Mouse (Mus musculus): ENCODE data around the gene Hist1h3i. TPM values are rescaled to one million over a fixed set of nuclear protein-coding genes. Genes with fewer than 3 reads are reported as not detected.
"Not testable (repeated sequence)": the region's sequence is repeated elsewhere in the genome, so short reads cannot be mapped to it uniquely, and the experiment has no call there.

Gene Hist1h3i
- polyA plus RNA-seq, 1 experiment = 69.6 TPM

GRCm38 (mm10) chr13:21752356-21752755 is 30.8 kb downstream of the Hist1h3i start:
- Histone ChIP-seq H3K36me3 (replicated peaks; ENCODE audit: low read length) (no peaks in the 10 kb centered on the region), H3K9me3 (no peaks in the 10 kb centered on the region), H3K27me3 (replicated peaks) (no peaks in the 10 kb centered on the region), H3K4me1 (peaks cover 58% of the 10 kb centered on the region), H3K4me3 (replicated peaks) (peak overlapping the region; percentile 39)
- no peak for TF ChIP-seq FLI1 (IDR thresholded peaks at IDR 0.05; ENCODE audit: low read length)
- no peak for TF ChIP-seq GATA1 (IDR thresholded peaks at IDR 0.05; ENCODE audit: borderline replicate concordance, low read length)

GRCm38 (mm10) chr13:21751827-21752226 is 31.3 kb downstream of the Hist1h3i start:
- Histone ChIP-seq H3K4me3 (replicated peaks) (no peak overlapping the region), H3K36me3 (replicated peaks; ENCODE audit: low read length) (no peaks in the 10 kb centered on the region), H3K9me3 (no peaks in the 10 kb centered on the region), H3K4me1 (peaks cover 60% of the 10 kb centered on the region), H3K27me3 (replicated peaks) (no peaks in the 10 kb centered on the region)
- no peak for TF ChIP-seq FLI1 (IDR thresholded peaks at IDR 0.05; ENCODE audit: low read length)
- no peak for TF ChIP-seq GATA1 (IDR thresholded peaks at IDR 0.05; ENCODE audit: borderline replicate concordance, low read length)

GRCm38 (mm10) chr13:21751417-21751816 is 31.8 kb downstream of the Hist1h3i start:
- H3K4me1 ChIP-seq = peaks cover 60% of the 10 kb centered on the region
- H3K36me3 ChIP-seq (replicated peaks; ENCODE audit: low read length) = no peaks in the 10 kb centered on the region
- no peak overlapping the region for H3K4me3 ChIP-seq (replicated peaks)
- H3K27me3 ChIP-seq (replicated peaks) = no peaks in the 10 kb centered on the region
- H3K9me3 ChIP-seq = no peaks in the 10 kb centered on the region
- TF ChIP-seq FLI1 (IDR thresholded peaks at IDR 0.05; ENCODE audit: low read length) (no peak), GATA1 (IDR thresholded peaks at IDR 0.05; ENCODE audit: borderline replicate concordance, low read length) (no peak)

- not testable (repeated sequence) for H3K27me3 ChIP-seq (replicated peaks); H3K36me3 ChIP-seq (replicated peaks; ENCODE audit: low read length); H3K9me3 ChIP-seq
- Histone ChIP-seq H3K4me1 (peaks cover 60% of the 10 kb centered on the region), H3K4me3 (replicated peaks) (peak within 1 kb of the TSS; percentile 87)
Observed at GRCm38 (mm10) chr13:21750159-21751017, 32.8 kb downstream of the Hist1h3i start, which contains the start of gene Hist1h4k. Gene Hist1h4k (minus strand): TSS chr13:21750505.

GRCm38 (mm10) chr13:21749387-21750158 is 33.6 kb downstream of the Hist1h3i start:
- no peaks in the 10 kb centered on the region for H3K9me3 ChIP-seq
- no peaks in the 10 kb centered on the region for H3K36me3 ChIP-seq (replicated peaks; ENCODE audit: low read length)
- TF ChIP-seq FLI1 (IDR thresholded peaks at IDR 0.05; ENCODE audit: low read length) = no peak
- no peak for TF ChIP-seq GATA1 (IDR thresholded peaks at IDR 0.05; ENCODE audit: borderline replicate concordance, low read length)
- no peaks in the 10 kb centered on the region for H3K27me3 ChIP-seq (replicated peaks)
- peaks cover 56% of the 10 kb centered on the region for H3K4me1 ChIP-seq
- H3K4me3 ChIP-seq (replicated peaks) = peak overlapping the region; percentile 87

GRCm38 (mm10) chr13:21745006-21745405 is 38.2 kb downstream of the Hist1h3i start:
- TF ChIP-seq GATA1 (IDR thresholded peaks at IDR 0.05; ENCODE audit: borderline replicate concordance, low read length) = no peak
- TF ChIP-seq FLI1 (IDR thresholded peaks at IDR 0.05; ENCODE audit: low read length) = no peak
- no peaks in the 10 kb centered on the region for H3K36me3 ChIP-seq (replicated peaks; ENCODE audit: low read length)
- H3K4me3 ChIP-seq (replicated peaks) = no peak overlapping the region
- peaks cover 21% of the 10 kb centered on the region for H3K4me1 ChIP-seq
- no peaks in the 10 kb centered on the region for H3K9me3 ChIP-seq
- no peaks in the 10 kb centered on the region for H3K27me3 ChIP-seq (replicated peaks)

- H3K36me3 ChIP-seq (replicated peaks; ENCODE audit: low read length); H3K9me3 ChIP-seq; H3K27me3 ChIP-seq (replicated peaks): not testable (repeated sequence)
- H3K4me1 ChIP-seq = peaks cover 48% of the 10 kb centered on the region
- H3K4me3 ChIP-seq (replicated peaks) = peak within 1 kb of the TSS; percentile 88
Observed at GRCm38 (mm10) chr13:21734906-21735767, 48.0 kb downstream of the Hist1h3i start, which contains the start of gene Hist1h4j. Gene Hist1h4j (plus strand): TSS chr13:21735064.

- H3K27me3 ChIP-seq (replicated peaks) = no peaks in the 10 kb centered on the region
- no peaks in the 10 kb centered on the region for H3K36me3 ChIP-seq (replicated peaks; ENCODE audit: low read length)
- peak overlapping the region; percentile 88 for H3K4me3 ChIP-seq (replicated peaks)
- TF ChIP-seq GATA1 (IDR thresholded peaks at IDR 0.05; ENCODE audit: borderline replicate concordance, low read length) = no peak
- no peak for TF ChIP-seq FLI1 (IDR thresholded peaks at IDR 0.05; ENCODE audit: low read length)
- no peaks in the 10 kb centered on the region for H3K9me3 ChIP-seq
- peaks cover 51% of the 10 kb centered on the region for H3K4me1 ChIP-seq
Observed at GRCm38 (mm10) chr13:21734010-21734905, 48.9 kb downstream of the Hist1h3i start.

- H3K4me1 ChIP-seq = peaks cover 51% of the 10 kb centered on the region
- H3K4me3 ChIP-seq (replicated peaks) = no peak overlapping the region
- no peaks in the 10 kb centered on the region for H3K36me3 ChIP-seq (replicated peaks; ENCODE audit: low read length)
- no peak for TF ChIP-seq FLI1 (IDR thresholded peaks at IDR 0.05; ENCODE audit: low read length)
- TF ChIP-seq GATA1 (IDR thresholded peaks at IDR 0.05; ENCODE audit: borderline replicate concordance, low read length) = no peak
- H3K9me3 ChIP-seq = no peaks in the 10 kb centered on the region
- no peaks in the 10 kb centered on the region for H3K27me3 ChIP-seq (replicated peaks)
Observed at GRCm38 (mm10) chr13:21733466-21733865, 49.7 kb downstream of the Hist1h3i start.

Other genes with a start within 250 kb of the Hist1h3i start
- not detected in 2 replicates for gene Olfr1366, start 240.6 kb downstream of the Hist1h3i start, polyA plus RNA-seq (2012; ENCODE audit: insufficient read depth, low replicate concordance)
- gene Olfr1535, start 223.5 kb downstream of the Hist1h3i start, polyA plus RNA-seq (2012; ENCODE audit: insufficient read depth, low replicate concordance) = not detected in 2 replicates
- 0.10 TPM in 1 of 2 replicates, not detected in the other for gene Olfr1364, start 201.6 kb downstream of the Hist1h3i start, polyA plus RNA-seq (2012; ENCODE audit: insufficient read depth, low replicate concordance)
- gene Olfr1362, start 169.3 kb downstream of the Hist1h3i start, polyA plus RNA-seq (2012; ENCODE audit: insufficient read depth, low replicate concordance) = not detected in 2 replicates
- not detected in 2 replicates for gene Olfr11, start 140.9 kb downstream of the Hist1h3i start, polyA plus RNA-seq (2012; ENCODE audit: insufficient read depth, low replicate concordance)
- gene Olfr1361, start 120.0 kb downstream of the Hist1h3i start, polyA plus RNA-seq (2012; ENCODE audit: insufficient read depth, low replicate concordance) = not detected in 2 replicates
- not detected in 2 replicates for gene Olfr1360, start 106.0 kb downstream of the Hist1h3i start, polyA plus RNA-seq (2012; ENCODE audit: insufficient read depth, low replicate concordance)
- not detected in 2 replicates for gene Olfr1359, start 85.3 kb downstream of the Hist1h3i start, polyA plus RNA-seq (2012; ENCODE audit: insufficient read depth, low replicate concordance)
- gene Hist1h2bl, start 67.2 kb downstream of the Hist1h3i start, polyA plus RNA-seq (2012; ENCODE audit: insufficient read depth, low replicate concordance) = 3.6 TPM in 1 of 2 replicates, not detected in the other
- gene Hist1h2ai, start 66.9 kb downstream of the Hist1h3i start, polyA plus RNA-seq (2012; ENCODE audit: insufficient read depth, low replicate concordance) = 46.8 and 88.4 TPM in 2 replicates
- gene Hist1h3h, start 65.7 kb downstream of the Hist1h3i start, polyA plus RNA-seq (2012; ENCODE audit: insufficient read depth, low replicate concordance) = 72.9 and 147 TPM in 2 replicates
- 7.3 TPM in 1 of 2 replicates, not detected in the other for gene Hist1h2bm, start 61.3 kb downstream of the Hist1h3i start, polyA plus RNA-seq (2012; ENCODE audit: insufficient read depth, low replicate concordance)
- gene Hist1h4j, start 48.3 kb downstream of the Hist1h3i start, polyA plus RNA-seq (2012; ENCODE audit: insufficient read depth, low replicate concordance) = 5.0 and 5.5 TPM in 2 replicates
- gene Hist1h4k, start 32.9 kb downstream of the Hist1h3i start, polyA plus RNA-seq (2012; ENCODE audit: insufficient read depth, low replicate concordance) = 53.8 and 106 TPM in 2 replicates
- gene Hist1h2ak, start 29.5 kb downstream of the Hist1h3i start, polyA plus RNA-seq (2012; ENCODE audit: insufficient read depth, low replicate concordance) = 18.0 and 72.9 TPM in 2 replicates
- gene Hist1h2bn, start 29.2 kb downstream of the Hist1h3i start, polyA plus RNA-seq (2012; ENCODE audit: insufficient read depth, low replicate concordance) = 7.1 TPM in 1 of 2 replicates, not detected in the other
- gene Hist1h1b, start 2.7 kb downstream of the Hist1h3i start, polyA plus RNA-seq (2012; ENCODE audit: insufficient read depth, low replicate concordance) = 3.0 TPM in 1 of 2 replicates, not detected in the other
- 22.2 and 79.5 TPM in 2 replicates for gene Hist1h2an, start 3.8 kb upstream of the Hist1h3i start, polyA plus RNA-seq (2012; ENCODE audit: insufficient read depth, low replicate concordance)
- 4.6 and 20.3 TPM in 2 replicates for gene Hist1h2bp, start 4.1 kb upstream of the Hist1h3i start, polyA plus RNA-seq (2012; ENCODE audit: insufficient read depth, low replicate concordance)
- gene Hist1h2bq, start 26.8 kb upstream of the Hist1h3i start, polyA plus RNA-seq (2012; ENCODE audit: insufficient read depth, low replicate concordance) = 83.2 and 173 TPM in 2 replicates
- gene Hist1h2ao, start 27.1 kb upstream of the Hist1h3i start, polyA plus RNA-seq (2012; ENCODE audit: insufficient read depth, low replicate concordance) = not detected in 2 replicates
- gene Hist1h4m, start 28.4 kb upstream of the Hist1h3i start, polyA plus RNA-seq (2012; ENCODE audit: insufficient read depth, low replicate concordance) = 91.9 TPM in 1 of 2 replicates, not detected in the other
- gene Hist1h4n, start 48.8 kb upstream of the Hist1h3i start, polyA plus RNA-seq (2012; ENCODE audit: insufficient read depth, low replicate concordance) = 88.8 and 245 TPM in 2 replicates
- gene Hist1h2ap, start 50.1 kb upstream of the Hist1h3i start, polyA plus RNA-seq (2012; ENCODE audit: insufficient read depth, low replicate concordance) = 10,971 and 11,665 TPM in 2 replicates
- gene Hist1h2br, start 50.4 kb upstream of the Hist1h3i start, polyA plus RNA-seq (2012; ENCODE audit: insufficient read depth, low replicate concordance) = 74.1 and 174 TPM in 2 replicates
- gene Zfp184, start 161.7 kb upstream of the Hist1h3i start, polyA plus RNA-seq (2012; ENCODE audit: insufficient read depth, low replicate concordance) = not detected in 2 replicates
- not detected in 2 replicates for gene Pom121l2, start 197.8 kb upstream of the Hist1h3i start, polyA plus RNA-seq (2012; ENCODE audit: insufficient read depth, low replicate concordance)
- gene Prss16, start 226.4 kb upstream of the Hist1h3i start, polyA plus RNA-seq (2012; ENCODE audit: insufficient read depth, low replicate concordance) = 0.81 TPM in 1 of 2 replicates, not detected in the other

Measured in megakaryocyte, embryonic 14.5 days (primary cell).